Mouse (Mus musculus) T-helper 2 cell (primary cell): ENCODE results near the gene Il22ra1.
"Not testable (repeated sequence)": the region's sequence is repeated elsewhere in the genome, so short reads cannot be mapped to it uniquely, and the experiment has no call there.

ENCODE experiments used
- in situ Hi-C: fragments of 300-600 bp; cut with MboI, MseI; formaldehyde crosslinking; loops from one replicate; pipeline ENCODE4 v1.15.1; 2025; ENCODE audit warnings: high pct_unique_total_duplicates

Il22ra1 gene

DNA sequence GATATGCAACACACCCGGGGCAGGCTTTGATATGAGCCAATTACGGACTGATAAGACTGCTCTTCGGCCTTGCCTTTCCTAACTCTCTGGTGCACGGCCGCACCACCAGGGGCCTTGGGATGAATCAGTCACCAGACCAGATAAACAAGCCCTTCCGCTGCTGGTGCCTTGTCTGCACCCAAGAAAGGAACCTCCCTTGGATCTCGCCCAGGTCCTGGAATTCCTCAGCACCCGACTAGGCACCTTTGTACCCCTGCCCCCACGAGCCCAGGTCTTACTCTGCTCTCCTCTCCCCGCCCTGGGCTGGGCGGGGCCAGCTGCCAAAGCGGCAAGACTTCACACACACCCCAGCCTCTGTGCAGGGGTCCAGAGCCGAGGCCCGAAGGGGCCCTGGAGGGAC, at the start of gene Il22ra1:
Il22ra1 (plus strand) TSS at position 356 of the 400 bp plus-strand sequence.
- in situ Hi-C loops: loop anchor here (25.0 kb wide), 1 partner anchor 741 kb away; no protein-coding TSS in a partner anchor

DNA sequence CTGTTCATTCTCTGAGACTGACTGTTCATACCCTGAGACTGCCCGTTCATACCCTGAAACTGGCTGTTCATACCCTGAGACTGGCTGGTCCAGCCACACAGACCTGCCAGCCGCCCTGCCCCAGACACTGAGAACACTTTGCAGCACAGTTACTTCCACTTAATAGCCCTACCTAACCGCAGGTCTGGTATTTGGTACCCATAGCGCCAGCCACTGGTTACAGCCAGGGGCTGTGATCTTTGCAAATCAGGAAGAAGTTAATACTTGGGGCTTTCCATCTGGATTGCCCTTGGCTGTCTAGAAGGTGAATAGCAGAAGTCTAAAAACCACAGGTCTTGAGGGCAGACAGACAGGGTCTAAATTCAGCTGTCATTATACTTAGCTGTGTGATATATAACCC, 48.7 kb upstream of the Il22ra1 start:
- in situ Hi-C loops: no loop called here

DNA sequence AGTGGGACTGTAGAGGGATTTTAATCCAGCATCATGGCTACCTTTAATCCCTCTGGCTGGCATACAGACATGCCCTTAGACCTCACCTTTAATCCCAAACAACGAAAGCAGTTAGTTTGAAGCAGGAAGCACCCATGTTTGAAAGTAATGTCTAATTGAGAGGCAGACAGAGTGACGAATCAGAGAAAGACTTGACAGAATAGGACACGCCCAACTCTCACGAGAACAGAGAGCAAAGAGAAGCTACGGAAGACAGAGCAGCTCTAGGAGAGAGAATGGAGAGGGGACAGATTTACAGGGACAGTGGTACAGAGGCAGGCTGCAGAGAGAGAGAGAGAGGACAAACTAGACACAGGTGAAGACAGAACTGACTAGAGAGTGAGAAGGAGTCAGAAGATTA, 46.2 kb upstream of the Il22ra1 start:
- in situ Hi-C loops: no loop called here

DNA sequence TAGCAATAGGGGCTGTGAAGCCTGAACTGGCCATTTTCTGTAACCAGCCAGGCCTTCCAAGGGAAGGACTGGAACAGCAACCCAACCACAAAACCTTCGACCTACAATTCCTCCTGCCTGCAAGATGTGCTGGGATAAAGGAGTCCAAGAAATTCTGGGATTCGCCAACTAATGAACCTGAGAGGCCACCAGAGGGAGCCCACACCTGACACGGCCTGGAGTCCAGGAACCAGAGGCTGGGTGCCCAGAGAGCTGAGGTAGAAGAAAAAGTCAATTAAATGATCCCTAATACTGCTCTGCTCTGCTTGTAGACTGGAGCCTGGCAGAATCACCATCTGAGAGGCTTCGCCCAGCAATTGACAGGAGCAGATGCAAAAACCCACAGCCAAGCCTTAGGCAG, 44.4 kb upstream of the Il22ra1 start:
- in situ Hi-C loops: no loop called here

DNA sequence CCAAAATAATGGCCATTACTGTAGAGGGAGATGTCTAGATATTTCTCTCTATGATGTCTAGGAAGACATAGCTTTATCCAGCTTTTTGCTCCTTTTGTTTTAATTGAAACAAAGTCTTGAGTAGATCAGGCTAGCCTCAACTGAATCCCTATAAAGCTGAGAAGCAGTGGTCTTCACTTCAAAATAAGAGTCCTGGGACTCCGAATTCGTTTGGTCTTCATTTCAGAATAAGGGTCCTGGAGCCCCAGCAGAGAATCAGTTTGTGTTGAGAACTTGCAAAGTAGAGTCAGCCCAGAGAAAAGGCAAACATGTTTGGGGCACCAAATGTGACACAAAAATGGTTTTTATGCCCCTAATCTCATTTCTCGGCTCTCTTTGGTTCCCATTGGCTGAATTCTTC, 43.2 kb upstream of the Il22ra1 start:
- in situ Hi-C loops: no loop called here

DNA sequence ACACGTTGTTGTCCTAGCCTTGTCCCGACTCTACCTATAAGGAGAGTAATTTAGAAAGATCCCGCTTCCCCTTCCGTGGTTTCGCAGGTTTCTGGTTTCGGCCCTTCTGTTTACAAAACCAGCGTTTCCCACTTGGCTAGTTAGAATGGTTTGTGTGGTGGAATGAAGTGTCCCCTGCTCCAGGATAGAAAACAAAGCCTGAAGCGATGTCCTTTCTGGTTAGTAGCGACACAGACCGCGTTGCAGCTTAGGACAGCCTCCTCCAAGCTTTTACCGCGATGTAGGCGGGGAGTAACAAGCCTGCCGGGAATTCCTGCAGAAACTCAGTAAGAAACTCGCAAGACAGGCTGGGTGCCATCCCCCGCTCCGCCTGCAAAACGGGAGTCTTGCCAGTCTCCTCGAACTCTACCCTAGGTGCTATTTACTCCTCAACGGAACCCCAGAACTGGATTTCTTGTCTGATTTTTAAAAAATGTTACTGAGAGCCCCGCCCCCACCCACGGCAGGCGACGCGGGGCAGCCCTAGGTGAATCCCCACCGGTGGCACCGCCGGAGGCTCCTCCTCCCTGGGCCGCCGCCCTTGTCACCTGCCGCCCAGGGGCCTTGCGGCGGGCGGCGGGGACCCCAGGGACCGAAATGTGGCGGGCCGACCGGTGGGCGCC, 41.9 kb upstream of the Il22ra1 start, which contains the start of gene Ifnlr1:
Ifnlr1 (plus strand) TSS at position 382 of the 662 bp plus-strand sequence.
- in situ Hi-C loops: no loop called here

DNA sequence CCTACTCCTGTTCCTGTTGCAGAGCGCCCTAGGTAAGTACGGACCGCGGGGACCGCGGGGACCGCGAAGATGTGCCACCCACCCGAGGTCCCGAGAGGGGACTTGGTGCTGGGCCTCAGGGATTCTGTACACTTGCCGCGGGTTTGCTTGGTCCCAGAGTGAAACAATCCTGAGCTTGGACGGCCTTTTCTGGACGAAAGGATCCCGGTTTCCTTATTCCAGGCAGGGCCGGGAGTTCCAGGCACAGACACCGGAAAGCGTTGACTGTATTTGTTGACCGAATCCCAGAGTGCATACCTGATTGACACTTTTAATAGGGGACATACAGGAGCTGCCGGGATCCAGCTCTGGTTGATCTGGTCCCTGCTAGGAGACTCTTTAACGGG, 41.4 kb upstream of the Il22ra1 start:
- in situ Hi-C loops: no loop called here

DNA sequence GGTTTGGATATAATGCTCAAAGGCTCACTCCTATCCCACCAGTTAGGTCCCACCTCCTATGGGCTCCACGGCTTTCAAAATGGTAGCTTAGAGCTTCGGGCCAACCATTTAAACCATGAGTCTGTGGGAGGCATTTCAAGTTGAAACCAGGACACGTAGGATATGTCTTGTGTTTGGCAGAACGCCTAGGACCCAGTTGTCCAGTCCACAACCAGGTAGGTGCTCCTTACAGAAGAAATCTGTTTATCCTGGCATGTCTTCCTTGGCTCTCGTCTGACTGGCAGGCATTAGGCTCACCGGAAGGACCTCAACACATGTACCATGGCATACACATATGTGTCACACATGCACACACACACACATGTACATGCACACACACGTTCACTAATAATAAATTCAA, 38.2 kb upstream of the Il22ra1 start:
- in situ Hi-C loops: no loop called here

DNA sequence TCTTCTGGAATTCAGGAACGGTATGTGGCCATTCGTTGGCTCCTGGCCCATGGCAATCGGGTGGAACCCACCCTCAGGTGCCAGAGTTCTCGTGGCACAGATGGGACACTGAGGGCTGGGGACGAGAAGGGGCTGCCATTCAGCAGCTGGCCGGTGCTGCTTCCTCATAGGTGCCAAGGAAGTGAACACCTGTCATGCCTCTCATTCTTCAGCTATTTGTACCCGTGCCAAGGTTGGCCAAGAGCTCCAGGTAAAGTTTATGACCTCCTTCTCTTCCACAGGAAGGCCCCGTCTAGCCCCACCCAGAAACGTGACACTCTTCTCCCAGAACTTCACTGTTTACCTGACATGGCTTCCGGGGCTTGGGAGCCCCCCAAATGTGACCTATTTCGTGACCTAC, 37.7 kb upstream of the Il22ra1 start:
- in situ Hi-C loops: no loop called here

DNA sequence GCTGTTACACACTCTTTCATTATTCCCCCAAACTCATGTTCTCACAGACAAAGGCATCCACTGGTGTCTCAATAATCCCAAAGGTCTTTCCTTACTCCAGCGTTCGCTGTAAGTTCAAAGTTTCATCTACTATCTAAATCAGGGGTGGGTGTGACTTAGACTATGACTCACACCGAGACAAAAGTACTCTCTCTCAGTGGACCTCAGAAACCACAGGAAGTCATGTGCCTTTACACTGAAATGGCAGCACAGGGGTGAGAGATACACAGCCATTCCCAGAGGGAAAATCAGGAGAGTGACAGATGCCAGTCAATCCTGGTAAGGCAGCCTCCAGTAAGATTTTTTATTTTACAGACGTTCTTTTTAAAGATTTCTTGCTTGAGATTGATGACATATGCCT, 35.1 kb upstream of the Il22ra1 start:
- in situ Hi-C loops: no loop called here

DNA sequence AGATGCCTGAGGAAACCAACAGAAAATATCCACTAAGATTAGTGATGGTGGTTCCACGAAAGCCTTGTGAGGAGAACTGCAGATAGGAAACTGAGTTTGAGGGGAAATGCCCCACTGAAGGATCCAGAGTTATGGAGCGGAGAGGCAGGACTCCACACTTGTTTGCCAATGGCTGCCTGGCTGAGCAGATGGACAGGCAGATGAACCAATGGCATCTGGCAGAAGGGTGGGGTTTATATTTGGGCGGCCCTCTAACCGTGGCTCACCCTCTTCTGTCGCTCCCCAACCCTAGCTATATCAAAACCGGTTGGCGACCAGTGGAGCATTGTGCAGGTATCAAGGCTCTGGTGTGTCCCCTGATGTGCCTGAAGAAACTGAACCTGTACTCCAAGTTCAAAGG, 29.5 kb upstream of the Il22ra1 start:
- in situ Hi-C loops: no loop called here

DNA sequence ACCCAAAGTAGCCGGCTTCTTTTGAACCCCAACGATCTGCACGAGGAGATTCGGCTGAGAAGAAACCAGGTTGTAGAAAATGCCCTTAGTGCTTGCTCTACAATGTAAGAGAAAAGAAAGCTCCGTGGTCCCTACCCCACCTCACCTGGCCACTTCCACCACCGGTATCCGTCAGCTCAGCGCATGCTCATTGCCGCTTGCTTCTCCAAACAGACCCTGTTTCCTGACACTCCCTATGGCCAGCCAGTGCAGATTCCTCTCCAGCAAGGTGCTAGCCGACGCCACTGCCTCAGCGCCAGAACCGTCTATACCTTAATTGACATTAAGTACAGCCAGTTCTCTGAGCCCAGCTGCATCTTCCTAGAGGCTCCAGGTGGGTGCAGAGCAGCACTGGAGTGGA, 24.5 kb upstream of the Il22ra1 start:
- in situ Hi-C loops: no loop called here

DNA sequence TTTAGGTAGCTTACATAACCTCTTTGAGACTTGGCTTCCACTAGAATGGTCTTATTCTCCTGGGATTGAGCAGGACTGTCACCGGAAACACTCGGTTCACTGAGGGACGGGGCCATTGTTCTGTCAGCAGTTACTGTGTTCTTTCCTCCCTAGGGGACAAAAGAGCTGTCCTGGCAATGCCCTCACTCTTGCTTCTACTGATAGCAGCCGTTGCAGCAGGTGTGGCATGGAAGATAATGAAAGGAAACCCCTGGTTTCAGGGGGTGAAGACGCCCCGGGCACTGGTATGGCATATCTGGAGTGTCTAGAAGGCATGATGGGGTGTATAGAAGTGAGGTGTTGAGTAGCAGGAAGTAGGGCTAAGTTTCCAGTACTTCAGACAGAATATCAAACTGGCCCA, 24.0 kb upstream of the Il22ra1 start:
- in situ Hi-C loops: no loop called here

DNA sequence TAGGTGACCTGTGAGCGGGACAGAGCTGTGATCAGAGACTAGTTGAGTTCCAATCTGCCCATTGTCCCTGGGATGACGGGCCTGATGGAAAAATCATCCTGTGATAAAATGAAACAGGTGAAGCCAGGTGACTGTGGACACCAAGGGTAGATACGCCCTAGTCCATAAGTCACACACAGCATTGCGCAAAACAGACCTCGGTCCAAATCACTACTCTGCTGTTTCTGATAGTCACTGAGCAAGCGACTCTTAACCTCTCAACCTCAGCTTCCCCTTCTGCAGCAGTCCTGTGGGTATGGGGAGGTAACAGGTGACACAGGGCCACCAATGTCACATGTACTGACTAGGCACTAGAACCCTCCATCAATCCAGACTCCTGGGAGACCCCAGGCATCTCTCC, 21.9 kb upstream of the Il22ra1 start:
- in situ Hi-C loops: no loop called here

DNA sequence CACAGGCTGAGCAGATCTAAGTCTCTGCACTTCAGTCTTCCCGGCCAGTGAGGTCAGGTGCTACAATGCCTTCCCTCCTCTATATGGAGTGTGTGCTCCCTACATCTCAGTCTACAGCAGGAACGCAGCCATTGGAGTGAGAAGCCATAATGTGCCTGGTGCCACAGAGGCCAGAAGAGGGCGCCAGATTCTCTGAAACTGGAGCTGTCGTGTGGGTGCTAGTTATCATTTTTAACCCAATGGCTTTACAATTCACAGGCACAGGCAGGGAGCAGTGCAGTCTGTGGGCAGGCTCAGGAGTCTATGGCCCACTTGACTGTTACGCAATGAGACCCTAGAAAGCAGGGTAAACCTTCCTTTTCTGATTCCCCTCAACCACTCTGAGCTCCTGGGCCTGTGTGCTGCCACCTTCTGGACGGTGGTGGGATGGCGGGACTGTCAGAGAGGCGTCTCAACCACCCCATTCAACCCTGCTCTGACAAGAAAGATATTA, 18.9 kb upstream of the Il22ra1 start:
- in situ Hi-C loops: no loop called here

DNA sequence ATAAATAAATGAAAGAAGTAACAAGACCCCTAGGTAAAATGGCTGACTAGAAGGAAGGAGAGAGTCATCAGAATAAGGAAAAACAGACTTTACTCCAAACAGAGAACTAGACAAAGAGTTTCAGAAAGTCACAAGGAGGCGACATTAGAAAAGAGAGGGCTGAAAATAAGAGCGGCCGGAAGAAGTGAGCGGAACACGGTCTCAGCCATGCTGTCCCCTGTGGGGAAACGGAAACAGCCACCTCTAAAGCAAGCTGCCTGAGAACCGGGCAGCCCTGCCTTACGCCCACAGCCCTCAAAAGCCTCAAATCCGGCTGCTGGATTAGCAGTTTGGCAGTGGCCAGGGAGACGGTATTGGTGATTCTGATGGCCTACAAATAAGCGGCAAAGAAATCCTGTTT, 18.4 kb upstream of the Il22ra1 start:
- in situ Hi-C loops: no loop called here

DNA sequence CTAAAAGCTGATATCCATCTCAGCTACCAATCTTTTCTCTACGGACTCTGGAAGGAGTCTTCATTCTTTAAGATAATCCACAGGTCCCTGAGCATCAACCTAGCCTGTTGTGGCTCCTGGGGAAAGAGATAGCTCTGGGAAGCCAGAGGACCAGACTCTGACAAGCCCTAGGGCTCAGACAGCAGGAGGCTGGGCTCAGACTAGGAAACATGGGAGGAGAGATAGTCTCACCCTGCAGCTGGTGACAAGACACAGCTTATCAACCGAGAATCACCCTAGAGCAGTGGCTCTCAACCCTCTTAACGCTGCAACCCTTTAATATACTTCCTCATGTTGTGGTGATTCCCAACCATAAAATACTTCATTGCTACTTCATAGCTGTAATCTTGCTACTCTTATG, 17.6 kb upstream of the Il22ra1 start:
- in situ Hi-C loops: no loop called here

DNA sequence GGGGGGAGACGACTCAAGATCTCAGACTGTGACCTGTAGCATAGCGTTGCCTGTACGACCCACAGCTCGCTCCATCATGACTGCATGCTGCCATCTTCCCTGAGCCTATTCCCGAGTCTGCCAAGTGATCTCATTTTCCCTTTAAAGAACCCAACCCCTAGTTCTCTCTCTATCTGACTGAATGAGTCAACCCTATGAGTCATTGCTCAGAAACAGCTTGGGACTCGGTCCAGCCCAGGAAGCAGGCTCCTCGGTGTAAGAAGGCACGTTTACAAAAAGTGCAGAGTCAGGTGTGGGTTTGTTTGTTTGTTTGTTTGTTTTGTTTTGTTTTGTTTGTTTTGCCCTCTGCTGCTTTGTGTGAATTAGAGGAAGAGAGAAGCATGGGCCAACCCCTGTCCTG, 13.2 kb upstream of the Il22ra1 start:
- in situ Hi-C loops: no loop called here

DNA sequence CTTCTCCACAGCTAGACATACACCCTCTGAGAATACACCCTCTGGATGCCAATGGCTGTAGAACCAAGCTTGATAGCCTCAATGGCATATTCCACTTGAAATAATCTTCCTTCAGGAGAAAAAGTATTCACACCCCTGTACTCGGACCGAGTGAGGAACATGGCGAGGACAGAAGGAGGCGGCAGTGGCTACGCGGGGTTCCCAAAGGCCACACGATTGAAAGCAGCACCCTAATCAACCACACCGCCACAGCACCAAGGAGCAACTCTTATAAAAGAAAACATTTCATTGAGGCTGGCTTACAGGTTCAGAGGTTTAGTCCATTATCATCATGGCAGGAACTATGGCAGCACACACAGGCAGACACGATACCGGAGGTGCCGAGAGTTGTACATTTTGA, 11.5 kb upstream of the Il22ra1 start:
- in situ Hi-C loops: not testable (repeated sequence)

DNA sequence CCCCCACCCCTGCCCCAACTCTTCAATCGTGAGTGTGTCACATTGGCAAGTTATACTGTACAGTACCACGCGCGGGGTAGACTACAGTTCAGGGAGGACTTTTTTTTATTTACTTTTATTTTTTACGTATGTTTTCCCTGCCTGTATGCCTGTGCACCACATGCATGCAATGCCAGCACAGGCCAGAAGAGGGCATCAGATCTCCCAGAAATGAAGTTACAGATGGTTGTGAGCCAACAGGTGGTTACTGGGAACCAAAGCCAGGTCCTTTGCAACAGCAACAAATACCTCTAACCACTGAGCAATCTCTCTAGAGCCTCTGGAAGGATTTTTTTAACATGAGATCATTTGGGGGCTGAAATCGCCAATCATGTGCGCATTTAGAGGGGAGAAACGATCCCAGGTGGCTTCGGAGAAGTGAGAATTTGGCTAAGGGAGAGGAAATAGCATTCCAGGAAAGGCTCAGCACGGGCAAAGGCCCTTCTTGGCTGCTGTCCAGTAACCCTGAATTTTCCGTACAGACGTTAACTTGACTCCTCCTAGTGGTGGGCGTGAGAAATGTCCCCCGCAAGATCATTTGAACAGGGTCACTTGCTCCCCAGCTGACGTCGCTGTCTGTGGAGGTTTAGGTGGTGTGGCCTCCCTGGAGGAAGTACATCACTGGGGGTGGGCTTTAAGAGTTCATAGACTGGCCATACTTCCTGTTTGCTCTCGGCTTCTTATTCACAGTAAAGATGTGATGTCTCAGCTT, 5.3 kb upstream of the Il22ra1 start:
- in situ Hi-C loops: no loop called here

DNA sequence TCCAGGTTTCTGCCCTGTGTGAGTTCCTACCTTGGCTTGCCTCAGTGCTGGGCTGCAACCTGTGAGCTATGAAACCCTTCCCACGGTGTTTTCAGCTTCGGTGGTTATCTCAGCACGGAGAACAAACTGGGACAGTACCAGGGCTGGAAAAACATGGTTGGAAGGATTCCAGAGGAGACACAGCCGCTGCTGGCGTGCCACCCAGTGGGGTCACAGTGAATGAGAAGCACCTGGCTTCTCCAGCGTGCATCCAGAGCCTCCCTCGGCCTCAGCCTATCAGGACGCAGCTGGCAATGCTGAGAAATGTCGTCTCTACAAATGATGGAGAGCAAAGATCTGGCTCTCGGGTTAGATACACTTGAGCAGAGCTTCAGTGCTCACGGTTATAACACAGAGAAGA, 1.6 kb upstream of the Il22ra1 start:
- in situ Hi-C loops: loop anchor here (25.0 kb wide), 1 partner anchor 739 kb away; no protein-coding TSS in a partner anchor

DNA sequence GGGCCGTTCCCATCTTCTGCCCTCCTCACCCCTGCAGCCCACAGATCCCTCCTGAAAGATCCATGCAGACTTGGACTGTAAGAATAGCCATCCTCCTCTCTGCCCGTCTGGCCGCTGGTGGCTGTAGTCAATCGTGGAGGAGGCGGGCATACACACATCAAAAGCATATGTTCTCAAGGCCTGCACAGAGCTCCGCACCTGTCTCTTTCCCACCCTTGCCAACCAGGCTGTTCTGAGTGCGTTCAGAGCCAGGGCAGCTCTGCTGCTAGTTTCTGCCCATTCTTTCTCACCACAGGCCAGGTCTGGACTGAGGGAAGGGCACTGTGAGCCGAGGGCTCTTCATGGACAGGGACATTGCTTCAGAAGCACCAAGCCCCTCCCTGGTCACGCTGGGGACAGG, 2.2 kb downstream of the Il22ra1 start:
- in situ Hi-C loops: loop anchor here (25.0 kb wide), 1 partner anchor 743 kb away; no protein-coding TSS in a partner anchor

DNA sequence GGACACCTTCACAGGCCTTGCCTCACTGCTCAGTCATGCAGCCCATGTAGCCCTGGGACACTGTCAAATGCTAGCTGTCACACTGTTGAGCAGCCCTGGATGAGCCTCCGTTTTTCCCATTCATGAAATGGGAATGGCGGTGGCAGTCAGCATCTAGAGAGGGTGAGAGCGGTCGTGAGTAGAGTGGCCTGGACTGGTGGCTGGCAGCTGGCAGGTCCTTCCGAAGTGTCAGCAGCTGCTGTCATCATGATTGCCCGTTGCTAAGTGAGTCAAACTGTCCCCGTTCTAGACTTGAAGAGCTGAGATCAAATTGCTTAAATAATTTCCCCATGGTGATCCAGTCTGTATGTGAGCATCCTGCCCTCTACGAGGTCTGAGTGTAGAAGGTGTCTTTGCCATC, 3.0 kb downstream of the Il22ra1 start:
- in situ Hi-C loops: loop anchor here (25.0 kb wide), 1 partner anchor 744 kb away; no protein-coding TSS in a partner anchor
